Mouse (Mus musculus) limb, embryonic 11.5 days (tissue): ENCODE measurements around the gene Banf1. TPM values are rescaled to one million over a fixed set of nuclear protein-coding genes. Genes with fewer than 3 reads are reported as not detected.
"Not testable (repeated sequence)": the region's sequence is repeated elsewhere in the genome, so short reads cannot be mapped to it uniquely, and the experiment has no call there.

Source experiments
- ATAC-seq: fragments of 200-750 bp; cut with Nextera tagmentation; 2 replicates; pipeline ENCODE4 v1.8.0; 2017; ENCODE audit warnings: low read depth; ENCODE audit not compliant: insufficient number of reproducible peaks, low FRiP score, low TSS enrichment
- DNase-seq: peaks from one replicate; pipeline ENCODE4 v3.0.0-alpha.2; 2015; ENCODE audit warnings: low spot score
- H3K27ac ChIP-seq: fragments of 300-500 bp; sonication (generic); replicated peaks from 2 replicates; pipeline ENCODE4 v1.5.1; 2014; ENCODE audit warnings: low read depth, mild to moderate bottlenecking, low read length
- H3K27me3 ChIP-seq: fragments of 300-500 bp; sonication (generic); 2 replicates; pipeline ENCODE4 v1.6.1; 2014; ENCODE audit warnings: mild to moderate bottlenecking, low read length, mixed read lengths; ENCODE audit not compliant: control insufficient read depth, insufficient read depth
- H3K36me3 ChIP-seq: fragments of 300-500 bp; sonication (generic); 2 replicates; pipeline ENCODE4 v1.6.1; 2014; ENCODE audit warnings: mild to moderate bottlenecking, low read length, moderate library complexity, mixed read lengths; ENCODE audit not compliant: control insufficient read depth, insufficient read depth
- H3K4me1 ChIP-seq: fragments of 300-500 bp; sonication (generic); 2 replicates; pipeline ENCODE4 v1.6.1; 2014; ENCODE audit warnings: low read length, mixed read lengths; ENCODE audit not compliant: control insufficient read depth, insufficient read depth
- H3K4me2 ChIP-seq: fragments of 300-500 bp; sonication (generic); 2 replicates; pipeline ENCODE4 v1.6.1; 2014; ENCODE audit warnings: low read depth, mild to moderate bottlenecking, moderate library complexity; ENCODE audit not compliant: severe bottlenecking
- H3K4me3 ChIP-seq: fragments of 300-500 bp; sonication (generic); 2 replicates; pipeline ENCODE4 v1.5.1; 2014; ENCODE audit warnings: low read depth, low read length
- H3K9ac ChIP-seq: fragments of 300-500 bp; sonication (generic); 2 replicates; pipeline ENCODE4 v1.6.1; 2014; ENCODE audit warnings: mild to moderate bottlenecking, low read length
- H3K9me3 ChIP-seq: fragments of 300-500 bp; sonication (generic); 2 replicates; pipeline ENCODE4 v1.6.1; 2016; ENCODE audit warnings: low read length; ENCODE audit not compliant: control insufficient read depth
- WGBS: fragments of 180-500 bp; shearing (Covaris S2); extraction: QIAGEN DNeasy Blood & Tissue Kit; methylation state at CpG from one replicate; pipeline ENCODE4 v1.1.7; 2014; 5-methylcytosine and 5-hydroxymethylcytosine counted together
- polyA plus RNA-seq: library from polyadenylated mRNA; unstranded; fragments of >200 nt; fragmentation: Nextera tagmentation; extraction: Ambion mirVana; gene quantifications from 2 replicates; pipeline ENCODE4 v1.2.1, GENCODE M21; 2014

Banf1 gene
- polyA plus RNA-seq, 1 experiment from 2014 or later: 532 TPM

GRCm38 (mm10) chr19:5406531-5407126, 39.7 kb upstream of the Banf1 start:
- H3K9me3 ChIP-seq, H3K27me3 ChIP-seq, H3K4me1 ChIP-seq, H3K36me3 ChIP-seq: not testable (repeated sequence)
- peak overlapping the region; percentile 73 for H3K4me2 ChIP-seq
- peak overlapping the region; percentile 86 for H3K27ac ChIP-seq
- H3K9ac ChIP-seq: peak overlapping the region; percentile 73
- ATAC-seq (0 out of 2 replicates have a peak, but pooled peaks have one; percentile 33), DNase-seq (peak; percentile 71)
- H3K4me3 ChIP-seq: peak overlapping the region; percentile 47
- WGBS: 13% methylated on average over 23 of the region's 25 CpGs

GRCm38 (mm10) chr19:5405924-5406323, 39.0 kb upstream of the Banf1 start:
- no peak for DNase-seq
- peak overlapping the region; percentile 30 for H3K4me3 ChIP-seq
- no peak for ATAC-seq
- peak overlapping the region; percentile 33; the same call in 1 of the 2 replicates for H3K27ac ChIP-seq
- H3K27me3 ChIP-seq: no peaks in the 10 kb centered on the region
- peak overlapping the region; percentile 55 for H3K9ac ChIP-seq
- no peaks in the 10 kb centered on the region for H3K9me3 ChIP-seq
- 0 out of 2 replicates have a peak, but pooled peaks cover 5% of the 10 kb centered on the region for H3K4me1 ChIP-seq
- 27% methylated on average over 7 of the region's 7 CpGs for WGBS
- H3K4me2 ChIP-seq: peak overlapping the region; percentile 57
- no peaks in the 10 kb centered on the region for H3K36me3 ChIP-seq

GRCm38 (mm10) chr19:5402293-5402692, 35.3 kb upstream of the Banf1 start, which contains the start of gene Tsga10ip:
Gene Tsga10ip (minus strand): TSS chr19:5402526.
- ATAC-seq (no peak), DNase-seq (no peak)
- WGBS: 78% methylated on average over 8 of the region's 8 CpGs
- 0 out of 2 replicates have a peak, but pooled peaks cover 2% of the 10 kb centered on the region for H3K4me1 ChIP-seq
- no peaks in the 10 kb centered on the region for H3K27me3 ChIP-seq
- no peak within 1 kb of the TSS for H3K4me2 ChIP-seq
- no peak within 1 kb of the TSS for H3K9ac ChIP-seq
- no peaks in the 10 kb centered on the region for H3K36me3 ChIP-seq
- H3K27ac ChIP-seq: no peak within 1 kb of the TSS
- H3K9me3 ChIP-seq: no peaks in the 10 kb centered on the region
- H3K4me3 ChIP-seq: no peak within 1 kb of the TSS

- ATAC-seq, H3K9ac ChIP-seq, H3K27ac ChIP-seq: not testable (repeated sequence)
Measured at GRCm38 (mm10) chr19:5401073-5401472, 34.1 kb upstream of the Banf1 start.

GRCm38 (mm10) chr19:5395371-5395770, 28.4 kb upstream of the Banf1 start:
- Histone ChIP-seq H3K9ac (no peak overlapping the region), H3K27me3 (no peaks in the 10 kb centered on the region), H3K36me3 (no peaks in the 10 kb centered on the region), H3K4me1 (no peaks in the 10 kb centered on the region), H3K27ac (no peak overlapping the region), H3K4me3 (no peak overlapping the region), H3K9me3 (no peaks in the 10 kb centered on the region), H3K4me2 (no peak overlapping the region)
- DNase-seq (no peak), ATAC-seq (no peak)
- 65% methylated on average over 4 of the region's 4 CpGs for WGBS

More at GRCm38 (mm10) chr19:5401073-5401472, 34.1 kb upstream of the Banf1 start:
- not testable (repeated sequence) for H3K4me1 ChIP-seq, H3K9me3 ChIP-seq, H3K27me3 ChIP-seq, H3K4me2 ChIP-seq, DNase-seq, H3K36me3 ChIP-seq, H3K4me3 ChIP-seq
- 74% methylated on average over 4 of the region's 4 CpGs for WGBS

GRCm38 (mm10) chr19:5394168-5394567, 27.2 kb upstream of the Banf1 start:
- ATAC-seq: no peak
- Histone ChIP-seq H3K4me1 (peaks cover 6% of the 10 kb centered on the region), H3K9me3 (no peaks in the 10 kb centered on the region), H3K27me3 (no peaks in the 10 kb centered on the region), H3K9ac (no peak overlapping the region), H3K27ac (no peak overlapping the region), H3K4me2 (no peak overlapping the region), H3K4me3 (no peak overlapping the region), H3K36me3 (no peaks in the 10 kb centered on the region)
- DNase-seq: no peak
- 47% methylated on average over 10 of the region's 10 CpGs for WGBS

- Histone ChIP-seq H3K9ac (no peak overlapping the region; the same call in 1 of the 2 replicates), H3K27ac (no peak overlapping the region), H3K9me3 (no peaks in the 10 kb centered on the region), H3K27me3 (no peaks in the 10 kb centered on the region), H3K36me3 (no peaks in the 10 kb centered on the region), H3K4me2 (no peak overlapping the region), H3K4me1 (peaks cover 6% of the 10 kb centered on the region), H3K4me3 (no peak overlapping the region)
- no peak for ATAC-seq
- WGBS: 88% methylated on average over 4 of the region's 4 CpGs
- no peak for DNase-seq
Measured at GRCm38 (mm10) chr19:5392892-5393291, 25.9 kb upstream of the Banf1 start.

- Histone ChIP-seq H3K36me3 (peaks cover 4% of the 10 kb centered on the region; the same call in 1 of the 2 replicates), H3K9ac (no peak overlapping the region)
Measured at GRCm38 (mm10) chr19:5390416-5390815, 23.4 kb upstream of the Banf1 start.

More at GRCm38 (mm10) chr19:5390416-5390815, 23.4 kb upstream of the Banf1 start:
- ATAC-seq: no peak
- 77% methylated on average over 8 of the region's 8 CpGs for WGBS
- Histone ChIP-seq H3K9me3 (no peaks in the 10 kb centered on the region), H3K4me2 (peak overlapping the region; percentile 75; the same call in 1 of the 2 replicates), H3K4me3 (no peak overlapping the region), H3K27me3 (no peaks in the 10 kb centered on the region), H3K4me1 (peaks cover 11% of the 10 kb centered on the region), H3K27ac (no peak overlapping the region)
- no peak for DNase-seq
